Mouse (Mus musculus) embryo, embryonic 11.5 days (tissue): ENCODE data around the gene Car5a.

Experiments used
- DNase-seq: peaks from one replicate; pipeline ENCODE4 v3.0.0-alpha.2; 2012; ENCODE audit warnings: low read depth, low spot score

Car5a gene

GRCm38 (mm10) chr8:121906542-121907512 is 37.9 kb downstream of the Car5a start:
- no peak for DNase-seq

GRCm38 (mm10) chr8:121905864-121906263 is 38.8 kb downstream of the Car5a start:
- DNase-seq: no peak

- no peak for DNase-seq
Measured at GRCm38 (mm10) chr8:121905420-121905819, 39.3 kb downstream of the Car5a start.

- DNase-seq: no peak
Measured at GRCm38 (mm10) chr8:121904999-121905398, 39.7 kb downstream of the Car5a start.

DNA sequence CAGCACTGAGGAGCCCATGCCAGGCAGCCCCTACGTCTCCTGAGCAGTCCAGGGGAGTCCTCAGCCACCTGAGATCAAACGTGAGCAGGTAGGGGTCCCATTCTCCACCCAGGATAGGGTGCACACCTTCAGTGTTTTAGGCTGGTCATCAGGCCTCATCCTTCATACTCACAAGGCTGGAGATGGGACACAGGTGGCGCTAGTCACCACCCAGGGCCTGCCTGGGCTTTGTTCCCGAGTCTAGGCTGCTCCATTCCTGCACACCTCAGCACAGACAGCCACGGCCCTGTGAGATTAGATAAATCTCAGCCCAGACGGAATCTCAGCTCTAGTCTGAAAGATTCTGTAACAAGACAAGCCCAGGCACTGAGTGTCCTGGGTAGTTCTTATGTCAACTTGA is 40.7 kb downstream of the Car5a start:
- no peak for DNase-seq

DNA sequence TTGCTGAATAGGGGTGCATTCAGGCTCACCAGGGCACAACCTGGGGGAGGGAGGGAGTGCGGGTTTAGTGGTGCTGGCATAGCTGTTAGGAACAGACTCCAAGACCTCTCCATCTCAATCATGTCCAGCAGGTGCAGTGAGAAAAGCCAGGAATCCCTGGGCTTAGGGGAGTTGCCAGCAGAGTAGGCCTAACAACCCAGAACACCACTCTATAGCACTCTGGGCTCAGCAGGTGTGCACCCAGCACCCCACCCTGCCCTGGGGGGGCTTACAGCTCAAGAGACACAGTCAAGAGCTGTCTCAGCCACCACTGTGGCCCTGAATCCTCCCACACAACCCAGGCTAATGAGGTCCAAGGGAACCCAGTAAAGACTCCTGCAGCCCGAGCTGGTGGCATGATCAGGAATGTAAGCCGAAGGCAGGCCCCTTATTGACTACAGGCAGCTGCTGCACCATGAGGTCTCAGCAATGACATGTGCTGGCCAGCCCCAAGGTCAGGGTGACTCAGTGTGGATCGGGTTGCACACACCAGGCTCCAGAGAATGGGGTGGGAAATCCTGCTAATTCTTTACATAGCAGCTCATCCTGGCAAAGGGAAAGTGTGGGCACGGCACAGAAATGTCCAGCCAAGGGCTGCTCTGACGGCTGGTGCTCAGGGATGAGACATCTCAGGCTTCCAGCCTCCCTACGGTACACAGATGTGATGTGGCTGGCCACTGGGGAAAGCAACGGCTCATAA is 43.0 kb downstream of the Car5a start:
- no peak for DNase-seq

DNA sequence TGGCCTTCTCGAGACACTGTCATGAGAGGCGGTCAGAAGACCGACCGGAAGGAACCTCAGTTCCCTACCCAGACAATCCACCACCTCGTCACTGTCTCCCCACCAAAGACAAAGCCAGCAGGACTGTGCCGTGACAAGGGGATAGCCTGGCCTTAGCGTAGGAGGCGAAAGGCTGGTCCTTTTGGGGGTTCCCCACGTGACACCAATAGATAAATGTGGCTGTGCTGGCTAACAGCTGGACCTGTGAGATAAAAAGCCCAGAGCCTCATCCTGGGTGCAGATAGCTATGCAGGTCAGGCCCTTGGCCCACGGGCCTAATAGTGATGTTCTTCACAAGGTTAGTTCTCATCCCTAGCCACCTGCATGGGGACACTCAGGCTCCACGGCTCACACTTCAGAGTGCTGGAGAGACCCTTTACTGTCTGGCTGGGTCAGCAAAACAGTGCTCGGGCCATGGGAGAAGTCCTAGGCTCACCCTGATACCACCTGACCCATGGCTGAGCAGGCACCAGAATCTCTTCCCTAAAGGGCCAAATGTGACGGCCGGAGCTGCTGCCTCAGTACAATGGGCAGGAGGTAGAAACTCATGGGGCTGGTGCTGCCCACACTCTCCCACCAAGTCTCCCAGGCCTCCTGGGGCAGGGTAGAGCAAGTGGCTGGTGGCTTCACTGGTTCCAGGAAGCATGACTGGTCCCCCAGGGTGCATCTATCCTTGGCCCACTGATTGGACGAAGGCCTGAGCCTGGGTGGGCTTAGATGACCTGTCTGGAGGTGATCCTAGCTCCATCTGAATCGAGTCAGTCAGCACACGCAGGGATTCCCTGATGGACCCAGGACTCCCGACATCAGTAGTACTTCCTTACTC is 45.3 kb downstream of the Car5a start:
- DNase-seq: no peak

DNA sequence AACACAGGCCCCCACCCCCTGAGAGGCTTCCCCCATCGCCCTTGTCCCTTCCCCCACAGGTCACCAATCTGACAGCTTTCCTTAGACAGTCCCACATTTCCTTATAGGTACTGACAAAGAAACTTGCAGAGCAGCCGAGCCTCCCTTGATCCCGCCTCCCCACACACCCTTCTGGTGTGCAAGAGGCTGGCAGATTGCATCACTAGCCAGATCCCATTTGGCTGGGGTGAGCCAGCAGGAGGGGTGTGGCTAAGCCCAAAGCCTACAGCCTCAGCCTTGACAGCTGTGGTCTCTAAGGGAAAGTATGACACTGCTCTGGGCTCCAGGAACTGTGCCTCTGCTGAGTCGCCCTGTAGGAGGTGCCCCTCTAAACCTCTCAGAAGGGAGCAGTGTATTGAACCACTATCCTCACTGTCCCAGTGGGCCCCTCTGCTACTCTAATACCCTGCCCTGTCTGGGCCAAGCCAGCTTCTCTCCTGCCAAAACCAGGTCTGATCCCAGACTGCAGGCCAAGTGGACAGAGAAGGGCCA is 46.2 kb downstream of the Car5a start:
- DNase-seq: no peak

DNA sequence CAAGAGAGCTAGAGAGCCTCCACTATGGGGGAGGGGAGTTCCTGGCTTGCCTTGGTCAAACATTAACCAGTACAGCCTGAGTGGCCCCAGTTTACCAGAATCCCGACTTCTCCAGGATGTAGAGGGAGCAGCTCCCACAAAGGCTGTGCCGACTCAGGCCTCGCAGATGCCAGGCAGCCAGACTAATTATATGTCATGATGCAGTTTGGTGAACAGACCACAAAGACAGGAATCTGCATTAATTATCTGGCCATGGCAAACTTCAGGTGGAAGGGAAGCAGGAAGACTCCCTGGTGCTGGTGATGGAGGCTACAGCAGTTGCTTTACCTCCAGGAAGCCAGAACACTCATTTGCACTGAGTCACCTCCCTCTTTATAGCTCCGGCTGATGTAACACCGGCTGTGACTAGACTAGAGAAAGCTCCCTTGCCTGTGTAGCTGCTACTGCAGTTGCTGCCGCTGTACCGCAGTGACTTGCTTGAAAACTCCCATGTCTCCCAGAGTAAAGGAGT is 46.8 kb downstream of the Car5a start:
- no peak for DNase-seq

DNA sequence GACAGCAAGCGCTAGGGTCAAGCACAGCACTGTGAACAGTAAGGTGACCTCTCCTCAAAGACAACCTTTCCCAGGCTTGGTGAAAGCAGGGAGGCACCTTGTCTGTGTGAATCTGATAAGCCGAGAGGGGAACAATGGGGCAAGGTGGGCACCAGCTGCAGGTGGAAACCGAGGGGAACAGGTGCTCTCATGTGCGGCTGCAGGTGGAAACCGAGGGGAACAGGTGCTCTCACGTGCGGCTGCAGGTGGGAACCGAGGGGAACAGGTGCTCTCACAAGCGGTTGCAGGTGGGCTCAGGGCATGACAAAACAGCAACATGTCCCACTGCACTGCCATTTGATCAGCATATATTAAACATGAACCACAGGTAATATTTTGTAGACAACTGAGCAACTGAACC is 47.5 kb downstream of the Car5a start:
- DNase-seq: no peak

GRCm38 (mm10) chr8:121896476-121897145 is 48.1 kb downstream of the Car5a start:
- DNase-seq: no peak

GRCm38 (mm10) chr8:121895910-121896309 is 48.8 kb downstream of the Car5a start:
- DNase-seq: no peak

- DNase-seq: no peak
Measured at GRCm38 (mm10) chr8:121892875-121893274, 51.8 kb downstream of the Car5a start.

DNA sequence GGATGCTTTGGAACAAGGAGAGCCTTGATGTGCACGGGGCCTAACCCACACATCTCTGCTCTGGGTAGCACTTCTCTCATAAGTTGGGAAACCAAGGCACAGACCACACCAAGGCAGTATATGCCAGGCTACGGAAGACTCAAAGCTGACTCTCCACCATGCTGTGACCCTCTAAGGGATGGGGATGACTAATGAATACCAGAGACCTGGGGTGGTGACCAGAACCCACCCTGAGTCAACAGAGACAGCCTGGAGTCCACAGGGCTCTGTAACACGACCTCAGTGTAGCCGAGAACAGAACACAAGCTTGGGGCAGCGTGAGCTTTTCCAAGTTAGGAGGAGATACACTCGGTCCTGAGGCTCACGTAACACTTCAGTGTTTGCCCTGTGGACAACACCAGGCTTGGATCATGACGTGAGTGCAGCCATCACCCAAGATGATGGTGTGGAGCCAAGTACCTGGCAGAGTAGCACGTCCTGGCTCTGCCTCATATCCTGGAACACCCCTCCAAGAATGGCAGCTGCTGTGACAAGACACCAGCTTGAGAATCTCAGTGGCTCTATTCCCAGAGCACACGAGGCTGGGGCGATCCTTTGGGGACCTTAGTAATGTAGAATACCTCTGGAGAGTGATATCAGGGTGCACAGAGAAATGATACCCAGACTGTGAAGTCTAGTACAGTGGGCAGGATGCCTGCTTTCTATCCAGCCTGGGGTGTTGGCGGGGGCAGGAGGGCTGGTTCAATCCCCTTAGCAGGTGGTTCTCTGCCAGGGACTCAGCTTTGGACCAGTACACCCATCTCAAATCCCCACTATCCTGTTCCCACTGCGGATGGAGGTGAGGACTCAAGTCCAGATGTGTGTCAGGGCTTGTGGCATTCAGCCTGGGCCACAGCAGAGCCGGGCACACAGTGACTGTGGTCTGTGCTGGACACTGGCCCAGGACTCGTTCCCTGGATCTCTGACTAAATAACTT is 54.6 kb downstream of the Car5a start:
- DNase-seq: no peak

GRCm38 (mm10) chr8:121889317-121889716 is 55.4 kb downstream of the Car5a start:
- no peak for DNase-seq

DNA sequence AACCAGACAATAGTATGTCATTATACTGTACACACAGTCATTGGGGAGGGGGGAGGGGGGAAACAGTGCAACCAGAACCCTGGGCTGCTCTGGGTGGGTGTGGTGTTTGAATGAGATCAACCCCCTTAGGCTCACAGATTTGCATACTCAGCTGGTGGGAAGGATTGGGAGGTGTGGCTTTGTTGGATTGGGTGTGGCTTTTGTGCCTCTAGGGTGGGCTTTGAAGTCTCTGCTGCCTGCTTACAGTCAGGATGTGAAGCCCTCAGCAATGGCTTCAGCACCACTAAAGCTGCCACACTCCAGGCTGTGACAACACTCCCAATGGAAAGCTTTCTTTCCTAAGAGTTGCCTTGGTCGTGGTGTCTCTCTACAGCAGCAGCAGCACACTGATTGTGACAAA is 57.2 kb downstream of the Car5a start:
- no peak for DNase-seq

- no peak for DNase-seq
Measured at GRCm38 (mm10) chr8:121885433-121885832, 59.3 kb downstream of the Car5a start.

DNA sequence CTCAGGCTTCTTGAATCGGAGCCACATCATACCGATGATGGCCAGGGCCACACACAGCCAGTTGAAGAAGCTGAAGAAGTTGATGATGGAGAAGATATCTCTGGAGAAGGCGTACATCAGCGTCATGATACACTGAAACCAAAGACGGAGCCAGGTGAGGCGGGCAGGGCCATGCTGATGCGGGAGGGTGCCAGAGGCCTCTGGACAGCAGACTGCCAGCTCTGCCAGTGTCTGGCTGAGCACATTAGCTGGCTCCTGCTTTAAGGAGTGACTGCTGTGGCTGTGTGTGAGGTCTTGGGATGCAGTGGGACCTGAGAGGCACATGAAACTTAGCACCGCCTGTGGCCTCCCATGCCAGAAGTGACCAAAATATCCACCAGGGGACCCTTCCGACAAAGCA is 59.7 kb downstream of the Car5a start:
- no peak for DNase-seq

GRCm38 (mm10) chr8:121884181-121884580 is 60.5 kb downstream of the Car5a start:
- no peak for DNase-seq

DNA sequence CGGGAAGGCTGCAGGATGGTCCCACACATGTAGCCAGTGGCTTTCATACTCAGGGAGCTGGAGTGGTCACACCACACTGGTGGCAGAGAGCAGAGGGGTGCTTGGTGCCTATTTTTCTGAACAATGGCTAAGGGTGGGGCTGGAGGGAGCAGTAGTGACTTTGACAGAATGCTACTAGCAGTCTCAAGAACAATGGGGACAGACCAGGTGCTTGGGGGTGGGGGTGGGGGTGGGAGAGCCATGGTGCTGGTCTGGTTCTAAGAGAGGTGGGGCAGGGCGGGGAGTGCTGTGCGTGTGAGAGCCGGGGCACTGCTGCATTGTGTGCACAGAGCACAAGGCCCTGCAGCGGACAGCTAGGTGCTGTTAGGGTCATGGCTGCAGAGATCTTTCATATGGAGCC is 62.8 kb downstream of the Car5a start:
- no peak for DNase-seq
